Mouse (Mus musculus) kidney, embryonic 14.5 days (tissue): ENCODE measurements at regions not wholly inside any gene's neighbourhood (a gene's known extent, or its start where the extent isn't known, plus 50 kb on each side); places are given as distances from the start of the nearest gene placed in this dataset.

Source experiments
- ATAC-seq: fragments of 200-750 bp; cut with Nextera tagmentation; 2 replicates; pipeline ENCODE4 v1.8.0; 2017; ENCODE audit warnings: moderate number of reproducible peaks, mild to moderate bottlenecking, moderate TSS enrichment, moderate library complexity; ENCODE audit not compliant: low FRiP score, low TSS enrichment
- H3K27ac ChIP-seq: fragments of 300-500 bp; sonication (generic); 2 replicates; pipeline ENCODE4 v1.5.1; 2014; ENCODE audit warnings: low read depth, mild to moderate bottlenecking, low read length, moderate library complexity, mixed read lengths
- H3K27me3 ChIP-seq: fragments of 300-500 bp; sonication (generic); 2 replicates; pipeline ENCODE4 v1.6.1; 2014; ENCODE audit warnings: mild to moderate bottlenecking, low read length; ENCODE audit not compliant: control insufficient read depth, insufficient read depth
- H3K36me3 ChIP-seq: fragments of 300-500 bp; sonication (generic); 2 replicates; pipeline ENCODE4 v1.6.1; 2014; ENCODE audit warnings: low read length, mixed read lengths; ENCODE audit not compliant: control insufficient read depth, insufficient read depth
- H3K4me1 ChIP-seq: fragments of 300-500 bp; sonication (generic); 2 replicates; pipeline ENCODE4 v1.6.1; 2014; ENCODE audit warnings: low read length, mixed read lengths; ENCODE audit not compliant: control insufficient read depth, insufficient read depth
- H3K4me2 ChIP-seq: fragments of 300-500 bp; sonication (generic); replicated peaks from 2 replicates; pipeline ENCODE4 v1.6.1; 2014; ENCODE audit warnings: low read depth, mild to moderate bottlenecking, low read length
- H3K4me3 ChIP-seq: fragments of 300-500 bp; sonication (generic); 2 replicates; pipeline ENCODE4 v1.5.1; 2014; ENCODE audit warnings: mild to moderate bottlenecking, low read length
- H3K9ac ChIP-seq: fragments of 300-500 bp; sonication (generic); 2 replicates; pipeline ENCODE4 v1.6.1; 2014; ENCODE audit warnings: low read depth, mild to moderate bottlenecking, low read length, moderate library complexity
- H3K9me3 ChIP-seq: fragments of 300-500 bp; sonication (generic); 2 replicates; pipeline ENCODE4 v1.6.1; 2016; ENCODE audit warnings: low read length; ENCODE audit not compliant: control insufficient read depth
- WGBS: fragments of 180-500 bp; shearing (Covaris S2); extraction: QIAGEN DNeasy Blood & Tissue Kit; methylation state at CpG from one replicate; pipeline ENCODE4 v1.1.7; 2014; 5-methylcytosine and 5-hydroxymethylcytosine counted together

GRCm38 (mm10) chr7:72590351-72591115, 284.1 kb upstream of the Mctp2 start:
- no peak overlapping the region for H3K9ac ChIP-seq
- no peak overlapping the region for H3K4me2 ChIP-seq
- ATAC-seq: no peak
- no peaks in the 10 kb centered on the region for H3K4me1 ChIP-seq
- no peak overlapping the region for H3K4me3 ChIP-seq
- no peaks in the 10 kb centered on the region for H3K36me3 ChIP-seq
- 80% methylated on average over 4 of the region's 4 CpGs for WGBS
- H3K9me3 ChIP-seq: no peaks in the 10 kb centered on the region
- H3K27ac ChIP-seq: no peak overlapping the region
- H3K27me3 ChIP-seq: no peaks in the 10 kb centered on the region

GRCm38 (mm10) chr7:72592110-72592509, 285.7 kb upstream of the Mctp2 start:
- Histone ChIP-seq H3K9ac (no peak overlapping the region), H3K27ac (no peak overlapping the region), H3K36me3 (no peaks in the 10 kb centered on the region), H3K4me1 (no peaks in the 10 kb centered on the region), H3K4me2 (no peak overlapping the region), H3K9me3 (no peaks in the 10 kb centered on the region), H3K4me3 (no peak overlapping the region), H3K27me3 (no peaks in the 10 kb centered on the region)
- ATAC-seq: no peak
- WGBS: 68% methylated on average over 6 of the region's 6 CpGs

GRCm38 (mm10) chr7:72592649-72593048, 286.2 kb upstream of the Mctp2 start:
- Histone ChIP-seq H3K9ac (no peak overlapping the region), H3K27ac (no peak overlapping the region), H3K9me3 (no peaks in the 10 kb centered on the region), H3K4me1 (no peaks in the 10 kb centered on the region), H3K4me2 (no peak overlapping the region), H3K27me3 (no peaks in the 10 kb centered on the region), H3K36me3 (no peaks in the 10 kb centered on the region), H3K4me3 (no peak overlapping the region)
- 87% methylated on average over 3 of the region's 3 CpGs for WGBS
- no peak for ATAC-seq

GRCm38 (mm10) chr7:72593259-72593658, 286.9 kb upstream of the Mctp2 start:
- no peaks in the 10 kb centered on the region for H3K4me1 ChIP-seq
- H3K4me2 ChIP-seq: no peak overlapping the region
- no peaks in the 10 kb centered on the region for H3K27me3 ChIP-seq
- H3K9ac ChIP-seq: no peak overlapping the region
- no peaks in the 10 kb centered on the region for H3K36me3 ChIP-seq
- ATAC-seq: no peak
- no peak overlapping the region for H3K4me3 ChIP-seq
- H3K27ac ChIP-seq: no peak overlapping the region
- no peaks in the 10 kb centered on the region for H3K9me3 ChIP-seq
- 90% methylated on average over 1 of the region's 1 CpGs for WGBS

- Histone ChIP-seq H3K9ac (no peak overlapping the region), H3K4me3 (no peak overlapping the region), H3K4me2 (no peak overlapping the region), H3K36me3 (no peaks in the 10 kb centered on the region), H3K27ac (no peak overlapping the region), H3K4me1 (no peaks in the 10 kb centered on the region), H3K9me3 (no peaks in the 10 kb centered on the region), H3K27me3 (no peaks in the 10 kb centered on the region)
- ATAC-seq: no peak
- WGBS: 75% methylated on average over 1 of the region's 1 CpGs
Measured at GRCm38 (mm10) chr7:72594741-72595140, 288.3 kb upstream of the Mctp2 start.

GRCm38 (mm10) chr7:72596985-72597384, 290.6 kb upstream of the Mctp2 start:
- Histone ChIP-seq H3K27ac (no peak overlapping the region), H3K27me3 (no peaks in the 10 kb centered on the region), H3K4me1 (no peaks in the 10 kb centered on the region), H3K9ac (no peak overlapping the region), H3K9me3 (no peaks in the 10 kb centered on the region), H3K36me3 (no peaks in the 10 kb centered on the region), H3K4me2 (no peak overlapping the region), H3K4me3 (no peak overlapping the region)
- ATAC-seq: no peak

GRCm38 (mm10) chr7:72601933-72602332, 295.5 kb upstream of the Mctp2 start:
- H3K4me2 ChIP-seq: no peak overlapping the region
- 91% methylated on average over 8 of the region's 8 CpGs for WGBS
- H3K27me3 ChIP-seq: no peaks in the 10 kb centered on the region

GRCm38 (mm10) chr7:72609791-72610190, 303.4 kb upstream of the Mctp2 start:
- Histone ChIP-seq H3K9ac (no peak overlapping the region), H3K4me1 (no peaks in the 10 kb centered on the region), H3K27me3 (no peaks in the 10 kb centered on the region), H3K27ac (no peak overlapping the region), H3K9me3 (no peaks in the 10 kb centered on the region), H3K4me3 (no peak overlapping the region), H3K4me2 (no peak overlapping the region), H3K36me3 (no peaks in the 10 kb centered on the region)
- WGBS: 87% methylated on average over 3 of the region's 3 CpGs
- no peak for ATAC-seq

More at GRCm38 (mm10) chr7:72601933-72602332, 295.5 kb upstream of the Mctp2 start:
- no peak overlapping the region for H3K4me3 ChIP-seq
- no peaks in the 10 kb centered on the region for H3K36me3 ChIP-seq
- no peak overlapping the region for H3K9ac ChIP-seq
- no peaks in the 10 kb centered on the region for H3K9me3 ChIP-seq
- H3K27ac ChIP-seq: no peak overlapping the region
- ATAC-seq: no peak
- H3K4me1 ChIP-seq: no peaks in the 10 kb centered on the region

GRCm38 (mm10) chr7:72615232-72615631, 308.8 kb upstream of the Mctp2 start:
- H3K27ac ChIP-seq: no peak overlapping the region
- no peaks in the 10 kb centered on the region for H3K27me3 ChIP-seq
- ATAC-seq: no peak
- 82% methylated on average over 4 of the region's 4 CpGs for WGBS
- no peaks in the 10 kb centered on the region for H3K4me1 ChIP-seq
- no peaks in the 10 kb centered on the region for H3K36me3 ChIP-seq
- no peaks in the 10 kb centered on the region for H3K9me3 ChIP-seq
- H3K9ac ChIP-seq: no peak overlapping the region
- H3K4me3 ChIP-seq: no peak overlapping the region
- no peak overlapping the region for H3K4me2 ChIP-seq
